Mouse (Mus musculus) lung, embryonic 14.5 days (tissue): ENCODE data around the gene Catsperz. TPM values are rescaled to one million over a fixed set of nuclear protein-coding genes. Genes with fewer than 3 reads are reported as not detected.

ENCODE experiments used
- ATAC-seq: fragments of 200-750 bp; cut with Nextera tagmentation; 2 replicates; pipeline ENCODE4 v1.8.0; 2017; ENCODE audit warnings: mild to moderate bottlenecking, moderate TSS enrichment, moderate library complexity; ENCODE audit not compliant: insufficient read depth
- DNase-seq: peaks from one replicate; pipeline ENCODE4 v3.0.0-alpha.2; 2015
- H3K27ac ChIP-seq: fragments of 300-500 bp; sonication (generic); 2 replicates; pipeline ENCODE4 v1.5.1; 2014; ENCODE audit warnings: low read depth, mild to moderate bottlenecking, moderate library complexity
- H3K27me3 ChIP-seq: fragments of 300-500 bp; sonication (generic); 2 replicates; pipeline ENCODE4 v1.6.1; 2014; ENCODE audit warnings: low read length, control low read depth; ENCODE audit not compliant: insufficient read depth
- H3K36me3 ChIP-seq: fragments of 300-500 bp; sonication (generic); 2 replicates; pipeline ENCODE4 v1.6.1; 2014; ENCODE audit warnings: control low read depth; ENCODE audit not compliant: insufficient read depth
- H3K4me1 ChIP-seq: fragments of 300-500 bp; sonication (generic); 2 replicates; pipeline ENCODE4 v1.6.1; 2014; ENCODE audit warnings: antibody characterized with exemption, control low read depth; ENCODE audit not compliant: insufficient read depth
- H3K4me2 ChIP-seq: fragments of 300-500 bp; sonication (generic); 2 replicates; pipeline ENCODE4 v1.6.1; 2014; ENCODE audit warnings: mild to moderate bottlenecking
- H3K4me3 ChIP-seq: fragments of 300-500 bp; sonication (generic); 2 replicates; pipeline ENCODE4 v1.5.1; 2014; ENCODE audit warnings: low read depth, low read length
- H3K9ac ChIP-seq: fragments of 300-500 bp; sonication (generic); 2 replicates; pipeline ENCODE4 v1.6.1; 2014
- H3K9me3 ChIP-seq: fragments of 300-500 bp; sonication (generic); 2 replicates; pipeline ENCODE4 v1.6.1; 2016; ENCODE audit warnings: low read depth, low read length, control low read depth
- CTCF ChIP-seq: IDR thresholded peaks from 2 replicates; pipeline ENCODE4 v1.5.1; 2016; ENCODE audit warnings: antibody characterized with exemption, low read depth
- WGBS: fragments of 180-500 bp; shearing (Covaris S2); extraction: QIAGEN DNeasy Blood & Tissue Kit; methylation state at CpG from one replicate; pipeline ENCODE4 v1.1.7; 2014; 5-methylcytosine and 5-hydroxymethylcytosine counted together
- polyA plus RNA-seq: library from polyadenylated mRNA; unstranded; fragments of >200 nt; fragmentation: Nextera tagmentation; extraction: Ambion mirVana; gene quantifications from 2 replicates; pipeline ENCODE4 v1.2.1, GENCODE M21; 2014

The Catsperz gene
- polyA plus RNA-seq, 1 experiment from 2014 or later: 2.2 TPM

GRCm38 (mm10) chr19:6937541-6938465, 12.6 kb upstream of the Catsperz start:
- Histone ChIP-seq H3K36me3 (no peaks in the 10 kb centered on the region), H3K4me2 (no peak overlapping the region), H3K4me3 (no peak overlapping the region), H3K27me3 (peaks cover 35% of the 10 kb centered on the region), H3K9me3 (no peaks in the 10 kb centered on the region), H3K27ac (no peak overlapping the region), H3K4me1 (peaks cover 7% of the 10 kb centered on the region), H3K9ac (no peak overlapping the region)
- DNase-seq (no peak), ATAC-seq (no peak)
- TF ChIP-seq CTCF: no peak
- 77% methylated on average over 16 of the region's 16 CpGs for WGBS

GRCm38 (mm10) chr19:6936299-6936698, 11.1 kb upstream of the Catsperz start:
- H3K36me3 ChIP-seq: no peaks in the 10 kb centered on the region
- no peak overlapping the region for H3K27ac ChIP-seq
- H3K9me3 ChIP-seq: no peaks in the 10 kb centered on the region
- H3K9ac ChIP-seq: no peak overlapping the region
- peak; percentile 44 for TF ChIP-seq CTCF
- ATAC-seq (no peak), DNase-seq (no peak)
- H3K27me3 ChIP-seq: peaks cover 50% of the 10 kb centered on the region
- no peak overlapping the region for H3K4me2 ChIP-seq
- WGBS: 24% methylated on average over 3 of the region's 3 CpGs
- no peak overlapping the region for H3K4me3 ChIP-seq
- peaks cover 6% of the 10 kb centered on the region; the same call in 1 of the 2 replicates for H3K4me1 ChIP-seq

- peak within 1 kb of the TSS; percentile 46 for H3K9ac ChIP-seq
- no peak for TF ChIP-seq CTCF
- peaks cover 64% of the 10 kb centered on the region for H3K27me3 ChIP-seq
- peak within 1 kb of the TSS; percentile 41 for H3K4me3 ChIP-seq
- no peaks in the 10 kb centered on the region for H3K9me3 ChIP-seq
- 10% methylated on average over 23 of the region's 23 CpGs for WGBS
- no peak for DNase-seq
- no peaks in the 10 kb centered on the region for H3K4me1 ChIP-seq
- no peak within 1 kb of the TSS for H3K27ac ChIP-seq
- H3K4me2 ChIP-seq: peak within 1 kb of the TSS; percentile 74
- H3K36me3 ChIP-seq: no peaks in the 10 kb centered on the region
- ATAC-seq: no peak
Measured at GRCm38 (mm10) chr19:6934195-6934977, 9.2 kb upstream of the Catsperz start, which contains the start of gene Kcnk4. Gene Kcnk4 (minus strand): TSS chr19:6934515.

- Histone ChIP-seq H3K36me3 (no peaks in the 10 kb centered on the region), H3K27me3 (peaks cover 67% of the 10 kb centered on the region), H3K9me3 (no peaks in the 10 kb centered on the region), H3K4me1 (no peaks in the 10 kb centered on the region), H3K9ac (peak overlapping the region; percentile 46), H3K4me3 (peak overlapping the region; percentile 41), H3K27ac (no peak overlapping the region), H3K4me2 (peak overlapping the region; percentile 74)
- TF ChIP-seq CTCF: no peak
- 4% methylated on average over 58 of the region's 58 CpGs for WGBS
- ATAC-seq: peak; percentile 47; the same call in 1 of the 2 replicates
- DNase-seq: peak; percentile 46
Measured at GRCm38 (mm10) chr19:6933436-6934194, 8.4 kb upstream of the Catsperz start.

GRCm38 (mm10) chr19:6933102-6933435, 7.9 kb upstream of the Catsperz start:
- H3K27me3 ChIP-seq: peaks cover 73% of the 10 kb centered on the region
- H3K4me1 ChIP-seq: no peaks in the 10 kb centered on the region
- no peak for TF ChIP-seq CTCF
- ATAC-seq (no peak), DNase-seq (no peak)
- WGBS: 26% methylated on average over 4 of the region's 4 CpGs
- no peaks in the 10 kb centered on the region for H3K9me3 ChIP-seq
- H3K4me2 ChIP-seq: 0 out of 2 replicates have a peak overlapping the region, but pooled peaks have one; percentile 74
- no peaks in the 10 kb centered on the region for H3K36me3 ChIP-seq
- H3K9ac ChIP-seq: no peak overlapping the region
- H3K27ac ChIP-seq: no peak overlapping the region
- H3K4me3 ChIP-seq: peak overlapping the region; percentile 41; the same call in 1 of the 2 replicates

GRCm38 (mm10) chr19:6932018-6932417, 6.8 kb upstream of the Catsperz start:
- no peaks in the 10 kb centered on the region for H3K9me3 ChIP-seq
- no peak for DNase-seq
- no peaks in the 10 kb centered on the region for H3K36me3 ChIP-seq
- no peak for ATAC-seq
- H3K27me3 ChIP-seq: peaks cover 83% of the 10 kb centered on the region
- H3K4me3 ChIP-seq: no peak overlapping the region
- H3K4me1 ChIP-seq: no peaks in the 10 kb centered on the region
- TF ChIP-seq CTCF: no peak
- 42% methylated on average over 1 of the region's 1 CpGs for WGBS
- no peak overlapping the region for H3K4me2 ChIP-seq
- no peak overlapping the region for H3K9ac ChIP-seq
- H3K27ac ChIP-seq: no peak overlapping the region
